1 mouse cellular context compared by ENCODE assay signal in the genomic region with DNA sequence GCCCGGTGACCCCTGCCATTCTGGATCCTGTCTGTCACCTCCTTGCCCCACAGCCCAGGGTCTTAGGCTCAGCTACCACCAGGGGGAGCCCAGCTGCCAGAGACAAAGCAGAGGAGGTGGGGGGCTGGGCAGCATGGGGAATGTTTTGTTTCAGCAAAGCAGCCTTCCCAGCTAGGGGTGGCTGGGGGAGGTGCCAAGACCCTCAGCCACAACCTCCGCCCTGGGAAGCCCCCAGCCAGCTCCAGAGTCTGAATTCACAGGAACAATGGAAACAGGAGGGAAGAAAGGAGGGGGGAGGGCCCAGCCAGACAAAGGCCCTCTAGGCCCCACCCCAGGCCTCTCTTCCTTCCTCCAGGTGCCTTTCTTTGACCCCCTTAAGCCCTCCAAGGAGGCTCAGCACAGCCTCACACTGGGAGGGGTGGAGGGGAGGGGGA.
A peak's percentile ranks its signal among the peaks of the same experiment; 100 is the strongest.
TF ChIP-seq lines count a peak whose summit lies in the region.

No protein-coding gene starts in this region.

TF ChIP-seq in MEL, 35 proteins besides CTCF, POLR2A, EP300 and RAD21 (continued from another document):
- TF ChIP-seq SMC3 (IDR thresholded peaks at IDR 0.05; ENCODE audit: low read depth, low read length) (peak; percentile 66), USF2 (IDR thresholded peaks at IDR 0.05; ENCODE audit: borderline replicate concordance in 1 of 2, insufficient read depth in 1 of 2, low read depth in 1 of 2, low read length in 2 of 2) (no peak), NELFE (IDR thresholded peaks at IDR 0.05; ENCODE audit: low read depth, low read length) (no peak), E2F4 (IDR thresholded peaks at IDR 0.05; ENCODE audit: borderline replicate concordance, low read depth, low read length) (no peak)
